Mouse (Mus musculus) bone marrow macrophage, adult 2 months (primary cell): ENCODE measurements at regions not wholly inside any gene's neighbourhood (a gene's known extent, or its start where the extent isn't known, plus 50 kb on each side); places are given as distances from the start of the nearest gene placed in this dataset.

Source experiments
- CTCF ChIP-seq: IDR thresholded peaks from 2 replicates; pipeline ENCODE4 v1.5.1; 2012; ENCODE audit warnings: low read depth, mild to moderate bottlenecking, low read length, moderate library complexity
- POLR2A ChIP-seq: IDR thresholded peaks from 2 replicates; pipeline ENCODE4 v1.6.1; 2012; ENCODE audit warnings: mild to moderate bottlenecking, low read depth, low read length, borderline replicate concordance

GRCm38 (mm10) chr5:142325560-142325959 is 75.7 kb upstream of the Foxk1 start:
- TF ChIP-seq CTCF (no peak), POLR2A (no peak)
